Mouse (Mus musculus) right cerebral cortex, postnatal 25 days (tissue): ENCODE measurements around the gene Traf4.
A peak's percentile ranks its signal among the peaks of the same experiment; 100 is the strongest.
"Not testable (repeated sequence)": the region's sequence is repeated elsewhere in the genome, so short reads cannot be mapped to it uniquely, and the experiment has no call there.

Source experiments
- DNase-seq: peaks from one replicate; pipeline ENCODE4 v3.0.0; 2022

Gene Traf4

DNA sequence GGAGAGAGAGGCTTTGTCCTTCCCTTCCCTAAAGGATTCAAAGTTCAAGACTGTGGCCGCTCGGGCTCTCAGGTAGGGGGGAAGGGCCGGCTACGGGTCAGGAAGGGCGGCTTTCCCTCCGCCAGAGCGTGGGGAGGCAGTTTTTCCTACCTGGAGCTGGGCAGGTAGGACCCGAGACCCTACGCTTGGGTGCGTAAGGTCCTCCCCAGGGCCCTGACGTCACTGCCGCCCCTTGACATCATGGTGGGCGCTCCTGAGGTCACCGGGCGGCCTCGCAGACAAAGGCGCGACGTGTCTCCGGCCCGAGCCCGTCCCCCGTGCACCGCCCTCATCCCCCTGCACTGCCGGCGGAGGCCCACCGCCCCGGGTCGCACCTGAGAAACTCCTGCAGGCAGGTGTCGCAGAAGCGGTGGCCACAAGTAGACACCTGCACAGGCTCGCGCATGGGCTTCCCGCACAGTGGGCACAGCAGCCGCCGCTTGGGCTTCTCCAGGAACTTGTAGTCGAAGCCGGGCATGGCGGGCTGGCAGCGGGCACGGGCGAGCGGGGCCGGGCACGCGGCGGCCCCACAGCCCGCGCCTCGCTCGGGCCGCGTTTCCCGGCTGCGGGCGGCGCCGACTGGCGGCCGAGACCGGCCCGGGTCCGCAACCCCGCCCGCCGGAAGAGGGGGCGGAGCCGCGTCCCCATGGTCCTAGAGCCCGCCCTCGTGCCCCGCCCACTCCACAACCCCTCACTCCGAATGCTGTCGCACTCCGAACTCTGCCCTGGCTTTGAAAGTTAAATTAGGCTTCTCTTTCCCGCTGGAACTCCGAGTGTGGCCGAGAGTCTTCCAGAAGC, at the start of gene Traf4:
Traf4 (minus strand) TSS at position 666 of the 837 bp plus-strand sequence.
- peak; percentile 72 for DNase-seq

DNA sequence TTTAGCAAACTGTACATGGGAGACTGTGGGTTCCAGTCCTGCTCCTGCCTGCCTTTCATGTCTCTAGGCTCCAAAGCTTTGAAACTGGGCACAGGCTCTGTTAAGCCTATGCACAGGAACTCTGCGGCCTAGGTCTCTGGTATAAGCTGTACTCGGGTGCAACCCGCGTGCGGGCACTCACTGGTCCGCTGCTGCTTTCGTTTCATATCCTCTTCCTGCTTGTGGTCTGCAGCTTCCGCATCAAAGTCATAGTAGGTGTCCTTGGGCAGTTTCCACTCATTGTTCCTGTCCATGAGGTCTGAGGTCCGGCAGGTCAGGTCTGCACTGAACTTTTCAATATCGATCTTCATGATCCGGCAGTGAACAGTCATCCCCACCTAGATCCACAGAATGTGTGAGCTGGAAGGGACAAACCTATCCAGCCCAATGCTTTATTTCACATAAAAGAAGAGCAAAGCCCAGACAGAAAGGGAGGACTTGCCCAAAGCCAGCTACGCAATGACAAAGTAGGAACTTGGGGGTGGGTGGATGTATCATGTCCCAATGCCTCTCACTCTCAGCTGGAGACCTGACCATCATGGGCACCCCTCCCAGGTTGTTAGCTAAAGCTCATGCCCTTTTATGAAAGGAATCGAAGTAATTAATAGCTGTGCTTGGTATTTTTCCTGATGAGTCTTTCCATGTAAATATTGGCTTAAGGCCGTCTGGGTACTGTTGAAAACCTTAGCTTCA, 47.9 kb upstream of the Traf4 start:
- DNase-seq: no peak

- no peak for DNase-seq
These were observed 46.1 kb upstream of the Traf4 start for GRCm38 (mm10) chr11:78211513-78211912.

DNA sequence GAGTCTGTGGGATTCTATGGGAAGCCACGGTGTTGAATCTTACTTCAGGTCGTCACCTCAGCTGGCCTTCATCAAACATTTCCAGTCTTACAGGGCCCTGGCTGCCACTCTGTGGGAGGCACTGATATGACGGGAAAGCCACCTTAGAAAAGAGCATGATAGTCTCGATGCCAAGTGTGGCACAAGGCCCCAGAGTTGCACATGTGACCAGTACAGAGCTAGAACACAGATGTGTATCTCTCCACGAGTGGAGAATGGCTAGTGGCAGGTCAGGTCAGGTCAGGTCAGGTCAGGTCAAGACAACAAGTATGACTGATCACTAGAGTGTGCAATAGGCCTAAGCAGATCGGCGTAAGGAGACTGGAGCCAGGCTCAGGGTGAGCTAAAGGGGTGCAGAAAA, 45.2 kb upstream of the Traf4 start:
- no peak for DNase-seq

DNA sequence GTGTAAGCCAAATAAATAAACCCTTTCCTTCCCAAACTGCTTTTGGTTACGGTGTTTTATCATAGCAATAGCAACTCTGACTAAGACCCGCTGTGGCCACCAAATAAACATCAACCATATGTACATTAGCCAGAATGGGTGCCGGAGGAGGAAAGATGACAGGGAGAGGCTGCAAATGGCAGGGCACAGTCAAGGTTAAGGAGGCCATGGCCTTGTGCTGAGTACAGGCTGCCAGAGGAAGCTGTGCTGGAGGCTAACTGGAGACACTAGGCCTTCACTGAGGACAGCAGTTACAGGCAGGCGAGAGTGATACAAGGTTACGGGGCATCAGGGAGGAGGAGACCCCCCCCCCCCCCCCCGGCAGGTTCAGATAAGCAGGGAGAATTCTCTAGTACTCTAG, 44.5 kb upstream of the Traf4 start:
- no peak for DNase-seq

DNA sequence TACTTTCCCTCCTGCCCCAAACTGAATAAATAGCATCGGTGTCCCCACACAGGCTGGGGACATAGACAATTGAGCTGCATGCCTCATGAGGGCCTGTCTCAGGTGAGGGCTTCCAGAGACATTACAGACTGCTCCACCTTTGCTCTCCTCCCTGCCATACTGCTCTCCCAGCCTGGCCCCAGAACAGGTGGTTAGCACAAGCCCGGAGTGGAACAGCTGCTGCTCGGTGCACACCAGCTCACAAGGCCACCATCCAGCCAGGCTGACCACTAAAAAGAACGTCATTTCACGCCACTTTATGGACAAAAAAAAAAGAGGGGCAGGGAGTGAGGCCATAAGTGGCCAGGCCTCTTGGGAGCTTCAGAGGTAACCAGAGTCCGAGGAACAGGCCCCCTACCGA, 41.8 kb upstream of the Traf4 start:
- DNase-seq: no peak

GRCm38 (mm10) chr11:78205361-78206206, 40.2 kb upstream of the Traf4 start:
- no peak for DNase-seq

- DNase-seq: no peak
These were observed 38.9 kb upstream of the Traf4 start for GRCm38 (mm10) chr11:78204287-78204686.

- DNase-seq: no peak
These were observed 37.0 kb upstream of the Traf4 start for GRCm38 (mm10) chr11:78202372-78202771.

GRCm38 (mm10) chr11:78195101-78195863, 29.9 kb upstream of the Traf4 start:
- no peak for DNase-seq

DNA sequence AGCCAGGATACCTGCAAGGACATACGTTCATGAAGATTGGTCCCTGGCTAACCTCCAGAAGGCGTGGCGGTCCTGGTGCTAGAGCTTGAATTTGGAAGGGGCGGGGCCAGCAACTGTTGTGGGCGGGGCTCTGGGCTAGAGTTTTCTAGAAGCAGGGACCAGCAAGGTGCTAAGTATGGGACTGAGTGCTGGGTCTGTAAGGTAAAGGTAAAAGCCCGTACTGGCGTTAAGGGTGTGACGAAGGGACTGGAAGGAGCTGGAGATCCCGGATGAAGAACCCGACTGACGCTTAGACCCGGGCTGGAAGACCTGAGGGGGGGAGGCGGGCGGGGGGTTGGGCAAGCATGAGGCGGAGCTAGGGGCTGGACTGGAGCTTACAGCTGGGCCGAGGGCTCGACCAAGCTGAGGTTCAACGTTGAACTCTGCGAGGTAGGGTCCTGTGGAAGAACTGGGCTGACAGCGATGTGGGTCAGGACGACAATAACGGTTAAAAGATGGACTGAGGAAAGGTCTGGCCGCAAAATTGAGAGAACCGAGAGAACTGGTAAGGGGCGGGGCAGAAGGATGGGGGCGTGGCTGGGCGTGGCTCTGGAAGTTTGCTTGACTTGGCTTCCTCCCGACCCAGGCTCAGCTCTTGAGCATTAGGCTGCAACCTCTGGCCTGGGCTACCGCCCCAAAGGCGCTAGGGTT, 29.2 kb upstream of the Traf4 start:
- no peak for DNase-seq

GRCm38 (mm10) chr11:78193113-78193512, 27.7 kb upstream of the Traf4 start, which contains the start of gene Proca1:
TSS of gene Proca1 (plus strand) at chr11:78193392.
- no peak for DNase-seq

DNA sequence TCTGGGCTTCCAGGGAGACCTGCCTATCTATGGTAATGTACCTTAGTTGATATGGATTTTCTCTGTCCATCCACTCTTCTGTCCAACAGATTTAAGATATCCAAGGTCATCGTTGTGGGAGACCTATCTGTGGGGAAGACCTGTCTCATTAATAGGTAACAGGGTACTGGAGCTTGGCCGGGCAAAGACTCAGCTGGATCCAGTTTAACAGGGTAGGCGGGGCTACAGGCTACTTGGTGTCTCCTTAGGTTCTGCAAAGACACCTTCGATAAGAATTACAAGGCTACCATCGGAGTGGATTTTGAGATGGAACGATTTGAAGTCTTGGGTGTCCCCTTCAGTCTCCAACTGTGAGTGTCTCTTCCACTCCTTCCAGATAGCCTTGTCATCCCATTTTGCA, 24.7 kb upstream of the Traf4 start:
- no peak for DNase-seq

- DNase-seq: peak; percentile 70
These were observed 24.0 kb upstream of the Traf4 start for GRCm38 (mm10) chr11:78189234-78190040.

DNA sequence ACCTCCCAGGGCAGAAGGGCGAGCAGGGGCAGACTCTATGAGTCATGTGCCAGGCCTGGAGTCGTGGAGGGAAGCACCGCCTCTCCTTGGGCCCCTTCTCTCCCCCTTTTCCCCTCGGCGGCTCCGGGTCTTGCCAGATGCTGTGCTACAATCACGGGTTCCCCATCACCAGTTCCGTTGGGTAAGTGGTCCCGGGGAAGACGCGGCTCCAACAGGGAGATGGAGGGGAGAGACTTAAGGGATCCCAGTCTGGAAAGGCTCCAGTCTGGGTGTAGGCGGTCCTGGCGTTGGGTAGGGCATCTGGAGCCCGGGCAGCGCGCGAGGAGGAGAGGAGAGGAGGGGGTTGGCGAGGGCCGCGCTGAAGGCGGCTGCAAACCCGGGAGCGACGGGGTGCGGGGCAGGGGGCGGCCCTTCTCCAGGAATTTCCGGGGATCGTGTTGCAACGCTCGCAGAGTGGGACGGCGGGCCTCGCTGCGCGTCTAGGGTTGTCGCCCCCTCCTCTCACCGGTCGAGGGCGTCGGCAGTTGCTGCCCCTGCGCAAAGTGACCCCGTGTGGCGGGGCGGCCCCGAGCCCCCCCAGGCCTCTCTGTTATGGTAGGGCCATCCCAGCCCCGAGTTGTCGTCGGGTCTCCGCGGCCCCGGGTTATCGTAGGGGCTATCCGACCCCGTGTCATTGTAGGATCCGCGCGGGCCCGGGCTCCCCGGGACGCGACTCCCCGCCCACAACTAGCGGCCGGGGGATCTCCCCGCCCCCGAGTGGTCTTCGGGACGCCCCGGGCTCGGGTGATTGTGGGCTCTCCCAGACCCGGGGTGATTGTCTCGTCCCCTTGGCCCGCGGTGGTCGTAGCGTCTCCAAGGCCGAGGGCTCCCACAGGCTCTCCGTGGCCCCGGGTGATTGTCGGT, 23.2 kb upstream of the Traf4 start, which contains the start of gene Rab34:
Rab34 (plus strand) TSS at position 100 of the 903 bp plus-strand sequence.
- DNase-seq: peak; percentile 74

GRCm38 (mm10) chr11:78184702-78185101, 19.3 kb upstream of the Traf4 start:
- DNase-seq: not testable (repeated sequence)

- DNase-seq: no peak
These were observed 18.6 kb upstream of the Traf4 start for GRCm38 (mm10) chr11:78183884-78184514.

GRCm38 (mm10) chr11:78182961-78183844, 17.8 kb upstream of the Traf4 start, which contains the start of gene Rpl23a:
TSS of gene Rpl23a (minus strand) at chr11:78183584.
- DNase-seq: peak; percentile 87
